Mouse (Mus musculus) kidney, adult 8-10 months (tissue): ENCODE data around the gene Mnat1.
"Not testable (repeated sequence)": the region's sequence is repeated elsewhere in the genome, so short reads cannot be mapped to it uniquely, and the experiment has no call there.

Experiments
- DNase-seq, 2 experiments: peaks; one replicate each; pipeline ENCODE4 v3.0.0; 2022

Mnat1 gene

DNA sequence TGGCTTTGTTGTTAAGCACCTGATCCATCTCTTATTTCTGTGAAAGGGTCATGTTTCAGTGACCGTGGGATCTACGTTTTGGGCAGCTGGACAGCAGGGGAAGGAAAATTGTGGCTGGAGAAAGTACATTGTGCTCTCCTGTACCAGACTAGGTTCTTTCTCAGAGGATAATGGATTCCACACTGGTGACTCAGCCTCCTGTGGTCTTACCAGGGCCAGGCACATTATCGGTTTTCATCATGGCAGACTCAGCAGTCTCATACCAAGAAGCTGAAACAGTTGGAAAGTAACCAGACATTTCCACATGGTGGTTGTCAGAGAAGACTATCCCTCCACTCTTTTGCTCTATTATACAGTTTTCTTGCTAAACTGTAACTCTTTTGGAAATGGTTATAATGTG lies 23.7 kb downstream of the Mnat1 start:
- no peak for DNase-seq

DNA sequence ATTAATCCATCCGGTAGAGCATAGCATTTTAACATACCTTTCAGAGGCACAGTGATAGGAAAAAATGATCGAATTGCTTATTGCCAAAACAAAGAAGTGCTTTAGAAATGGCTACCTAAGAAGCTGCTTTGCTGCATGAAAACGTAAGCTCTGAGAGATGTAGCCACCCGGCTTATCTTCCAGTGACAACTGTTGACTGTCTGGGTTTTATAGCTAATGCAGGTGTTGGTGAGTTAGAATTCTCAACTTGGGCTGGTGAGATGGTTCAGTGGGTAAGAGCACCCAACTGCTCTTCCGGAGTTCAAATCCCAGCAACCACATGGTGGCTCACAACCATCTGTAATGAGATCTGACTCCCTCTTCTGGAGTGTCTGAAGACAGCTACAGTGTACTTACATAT lies 27.5 kb downstream of the Mnat1 start:
- DNase-seq = not testable (repeated sequence)

DNA sequence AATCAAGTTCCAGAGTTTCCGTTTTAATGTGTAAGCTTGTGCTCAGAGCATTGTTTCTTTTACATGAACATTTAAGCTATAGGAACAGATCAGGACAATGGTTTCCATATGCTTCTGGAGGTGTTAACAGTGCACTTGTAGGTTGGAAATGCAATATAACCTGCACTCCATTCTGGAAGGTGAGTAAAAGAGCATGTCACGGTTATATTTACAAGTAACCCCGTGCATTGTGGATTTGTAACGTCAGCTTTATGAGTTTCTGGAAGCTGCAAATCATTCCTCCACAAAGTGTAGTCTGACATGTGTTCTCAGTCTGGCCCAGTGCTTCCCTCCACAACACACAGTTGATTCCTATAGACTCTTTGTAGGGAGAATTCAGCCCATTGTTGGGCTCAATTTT lies 30.6 kb downstream of the Mnat1 start:
- no peak for DNase-seq

DNA sequence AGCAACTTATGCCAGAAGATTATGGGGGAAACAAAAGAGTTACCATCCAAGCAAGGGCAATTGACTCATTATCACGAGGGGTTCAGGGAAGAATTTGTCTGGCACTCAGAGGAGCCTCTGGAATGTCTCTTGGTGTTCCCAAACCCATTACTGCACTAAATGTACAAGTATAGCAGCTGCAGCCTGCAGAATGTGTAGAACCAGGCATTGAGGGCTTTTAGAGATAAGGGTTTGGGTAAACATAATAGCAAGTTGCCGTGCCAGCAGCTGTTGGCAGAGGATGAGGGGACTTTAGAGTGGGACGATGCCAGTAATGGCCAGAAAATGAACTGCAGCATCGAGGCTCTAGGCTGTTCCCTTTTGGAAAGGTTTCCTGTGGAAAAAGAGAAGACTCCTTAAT lies 36.8 kb downstream of the Mnat1 start:
- no peak for DNase-seq

DNA sequence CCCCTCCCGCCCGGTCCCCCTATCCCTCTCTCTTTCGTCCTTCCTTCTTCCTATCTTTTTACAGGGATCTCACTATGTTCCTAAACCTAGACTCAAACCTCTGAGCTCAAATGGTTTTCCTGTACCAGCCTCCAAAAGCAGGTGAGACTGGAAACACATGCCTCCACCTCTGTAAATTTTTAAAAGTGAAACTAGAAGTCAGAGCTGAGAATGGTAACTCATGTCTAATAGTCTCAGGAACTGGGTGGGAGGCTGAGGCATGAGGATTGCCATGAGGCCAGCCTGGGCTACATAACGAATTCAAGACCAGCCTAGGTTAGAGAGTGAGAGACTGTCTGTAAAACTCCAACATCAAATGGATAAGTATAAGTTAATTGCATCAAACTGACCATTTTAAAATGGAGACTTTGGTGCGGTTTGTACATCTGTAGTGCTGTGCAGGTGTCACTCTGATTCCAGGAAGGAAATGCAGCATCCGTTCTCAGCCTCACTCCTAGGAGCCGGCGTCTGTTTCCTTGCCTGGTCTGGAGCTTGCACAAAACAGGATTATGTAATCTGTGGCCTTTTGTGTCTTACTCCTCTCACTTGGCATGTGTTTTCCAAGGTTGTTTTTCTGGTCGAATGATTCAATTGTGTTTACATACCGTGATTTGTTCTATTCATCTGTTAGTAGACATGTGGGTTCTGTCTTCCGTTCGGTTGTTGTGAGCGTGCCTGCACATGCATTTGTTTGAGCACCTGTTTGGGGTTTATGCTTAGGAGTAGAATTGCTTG lies 39.1 kb downstream of the Mnat1 start:
- peak in 1 of 2 experiments; percentile 32 for DNase-seq

DNA sequence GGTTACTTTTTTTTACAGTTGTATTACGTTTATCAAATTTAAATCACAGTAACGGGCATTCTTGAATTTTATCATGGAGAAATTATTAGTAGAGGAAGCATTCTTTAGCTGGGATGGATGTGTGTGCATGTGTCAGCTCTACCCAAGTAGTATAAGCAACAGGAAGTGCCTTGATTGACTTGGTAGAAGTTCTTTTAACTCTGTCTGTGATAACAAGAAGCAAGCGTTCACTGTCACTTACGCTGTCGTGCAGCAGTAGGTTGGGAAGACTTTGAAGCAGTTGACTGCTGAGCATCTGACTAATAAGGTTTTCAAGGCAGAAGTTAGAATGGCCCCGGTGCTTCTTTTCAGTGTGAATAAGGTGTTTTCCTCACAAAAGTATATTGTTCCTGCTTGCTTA lies 47.3 kb downstream of the Mnat1 start:
- no peak for DNase-seq

DNA sequence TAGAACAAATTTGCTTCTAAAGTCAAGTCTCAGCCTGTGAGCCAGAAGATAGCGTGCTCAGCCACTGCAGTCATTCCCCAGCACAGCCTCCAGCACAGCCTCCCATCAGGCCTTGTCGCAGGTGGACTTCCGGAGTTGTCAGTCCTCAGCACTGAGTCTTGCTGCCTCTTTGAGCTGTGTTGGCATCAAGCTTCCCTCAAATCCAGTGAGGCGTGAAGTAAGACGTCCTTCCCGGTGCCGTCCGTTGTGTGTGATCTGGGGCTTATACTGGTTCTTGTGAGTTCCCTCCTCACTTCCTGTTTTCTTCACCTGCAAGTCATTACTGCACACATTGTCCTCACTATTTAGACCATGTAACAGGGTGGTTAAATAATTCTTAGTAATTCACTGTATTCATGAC lies 60.4 kb downstream of the Mnat1 start:
- DNase-seq = no peak

DNA sequence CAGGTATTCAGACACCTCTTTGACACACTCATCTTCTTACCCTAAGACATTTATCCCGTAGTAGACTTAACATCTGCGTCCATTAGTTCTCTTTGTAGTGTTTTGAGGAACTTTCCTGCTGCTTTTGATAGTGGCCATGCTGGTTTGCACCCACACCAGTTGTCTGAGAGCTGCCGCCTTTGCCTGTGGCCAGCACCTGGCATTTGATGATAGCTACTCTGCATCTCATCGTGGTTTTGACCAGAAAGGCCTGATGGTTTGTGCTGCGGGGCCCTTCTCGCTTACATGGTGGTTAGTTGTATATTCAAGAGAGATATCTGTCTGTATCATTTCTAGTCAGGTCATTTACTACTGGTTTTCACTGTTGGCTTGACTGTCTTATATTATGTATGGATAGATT lies 73.8 kb downstream of the Mnat1 start:
- DNase-seq = no peak

DNA sequence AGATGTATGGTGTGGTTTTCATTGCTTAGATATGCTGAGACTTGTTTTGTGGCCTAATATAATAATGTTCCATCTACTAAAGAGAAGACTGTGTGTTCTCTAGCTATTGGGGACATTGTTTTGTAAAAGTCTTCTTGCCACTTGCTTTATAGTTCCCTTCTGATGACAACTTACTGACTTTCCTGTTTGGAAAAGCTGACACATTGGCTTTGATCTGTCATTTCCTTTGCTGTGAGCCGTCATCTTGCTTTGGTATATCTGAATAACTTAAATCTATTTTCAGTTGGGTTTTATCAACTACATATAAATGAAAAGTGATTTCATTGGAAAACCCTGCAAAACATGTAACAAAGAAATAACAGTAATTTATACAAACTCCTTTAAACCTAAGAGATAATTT lies 74.9 kb downstream of the Mnat1 start:
- no peak for DNase-seq

DNA sequence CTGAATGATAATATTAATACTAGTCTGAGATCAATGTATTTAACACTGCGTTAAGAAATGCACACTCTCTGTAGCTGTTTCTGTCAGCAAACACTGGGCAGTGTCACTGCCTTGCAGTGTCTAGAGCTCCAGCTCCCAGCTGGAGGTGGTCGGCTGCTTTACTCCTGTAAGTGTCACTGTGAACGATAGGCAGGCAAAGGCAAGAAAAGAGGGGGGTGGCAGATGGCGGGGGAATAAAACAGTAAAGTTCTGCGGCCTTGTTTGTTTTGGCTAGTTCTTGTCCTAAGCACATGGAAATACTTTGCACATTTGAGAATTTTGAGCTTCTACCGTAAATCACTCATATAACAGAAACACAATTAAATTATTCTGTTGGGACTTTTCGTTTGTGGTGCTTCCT lies 75.9 kb downstream of the Mnat1 start:
- no peak for DNase-seq

DNA sequence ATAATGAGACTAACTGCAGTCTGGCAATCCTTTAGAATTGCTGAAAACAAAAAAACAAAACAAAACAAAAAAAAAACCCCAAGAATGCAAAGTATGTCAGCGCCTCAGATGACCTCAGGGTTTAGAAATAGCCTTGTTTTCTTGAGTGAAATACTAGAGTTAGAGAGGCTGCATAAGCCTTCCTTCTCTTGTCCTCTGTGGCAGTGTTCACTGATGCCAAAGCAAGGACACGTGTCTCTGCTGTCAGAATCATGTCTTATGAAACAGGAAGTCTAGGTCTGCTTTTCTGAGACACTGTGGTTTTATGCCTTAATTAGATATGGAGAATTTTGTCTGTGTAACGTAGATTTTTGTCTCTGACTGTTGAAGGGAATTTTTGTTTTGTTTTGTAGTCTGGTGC lies 78.1 kb downstream of the Mnat1 start:
- peak in 1 of 2 experiments; percentile 40 for DNase-seq

DNA sequence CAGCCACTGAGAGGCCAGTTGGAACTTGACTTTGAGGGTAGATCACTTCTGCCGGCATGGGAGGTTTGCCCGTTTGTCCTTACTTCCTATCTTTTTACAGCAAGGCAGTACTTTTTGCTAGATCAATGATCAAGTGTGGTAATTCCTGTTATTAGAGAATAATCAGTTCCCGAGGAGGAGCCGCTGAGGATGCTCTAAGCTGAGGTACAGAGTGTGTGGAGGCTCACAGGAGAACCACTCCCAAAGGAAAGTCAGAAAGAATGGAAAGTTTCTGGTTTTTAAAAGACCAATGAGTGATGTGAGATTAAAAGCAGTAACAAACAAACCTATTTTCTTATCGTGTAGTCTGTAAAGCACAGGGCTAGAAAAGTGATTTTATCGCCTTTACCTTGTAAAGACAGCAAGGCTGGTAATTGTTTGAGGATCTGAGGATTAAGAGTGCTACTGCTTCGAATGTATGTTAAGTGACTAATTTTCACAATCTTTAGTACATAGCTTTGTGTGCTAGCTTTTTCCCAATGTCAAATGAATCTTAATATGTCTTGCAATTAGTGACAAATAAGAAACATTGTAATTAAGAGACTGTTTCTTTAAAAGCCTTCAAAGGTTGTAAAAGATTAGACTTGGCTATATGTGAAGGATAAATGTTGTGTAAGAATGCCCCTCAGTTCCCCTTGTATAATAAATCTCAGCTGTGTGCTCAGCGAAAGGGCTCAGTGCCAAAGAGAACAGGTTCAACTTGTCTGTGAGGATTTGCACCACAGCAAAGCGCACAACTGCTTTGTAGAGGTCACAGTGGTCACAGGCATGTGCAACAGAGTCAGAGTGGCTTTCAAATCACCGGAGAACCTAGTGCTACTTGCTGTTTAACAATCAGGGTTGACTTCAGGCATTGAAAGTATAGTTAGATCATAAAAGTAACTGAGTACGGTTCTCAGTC lies 82.5 kb downstream of the Mnat1 start:
- DNase-seq = peak; percentile 61 to 84

DNA sequence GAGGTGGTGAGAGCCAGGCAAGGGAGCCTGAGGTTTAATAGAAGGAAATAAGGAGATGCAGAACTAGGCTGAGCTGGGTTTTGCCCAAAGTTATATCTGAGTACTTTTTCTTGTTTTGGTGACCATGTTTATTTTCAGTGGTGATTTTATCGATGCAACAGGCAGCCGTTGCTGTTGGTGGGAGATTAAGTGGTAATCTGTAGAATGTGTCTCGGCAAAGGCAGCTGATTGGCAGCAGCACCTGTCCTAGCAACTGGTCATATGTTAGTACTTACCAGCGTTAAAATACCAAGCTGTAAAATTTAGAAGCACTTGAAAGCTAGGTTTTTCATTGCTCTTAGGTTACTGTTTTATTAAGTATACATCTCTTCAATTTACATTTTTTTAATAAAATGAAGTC lies 83.5 kb downstream of the Mnat1 start:
- no peak for DNase-seq

DNA sequence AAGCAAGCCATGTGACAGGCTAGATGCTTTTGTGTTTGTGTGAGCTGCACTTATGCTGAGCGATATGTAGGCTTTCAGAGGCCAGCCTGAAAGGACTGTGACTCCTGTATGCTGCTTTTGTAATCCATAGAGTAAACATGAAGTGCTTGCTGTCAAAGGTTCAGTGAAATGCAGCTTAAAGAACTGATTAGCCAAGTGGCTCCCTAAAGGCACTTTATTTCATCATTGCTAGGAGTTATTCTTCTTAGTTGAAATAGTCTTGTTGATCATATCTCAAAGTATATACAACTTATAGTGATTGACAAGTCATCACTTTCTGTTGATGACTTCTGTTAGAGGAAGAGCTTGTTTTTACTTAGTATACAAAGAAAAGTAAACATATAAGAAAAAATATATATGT lies 83.9 kb downstream of the Mnat1 start:
- DNase-seq = no peak

DNA sequence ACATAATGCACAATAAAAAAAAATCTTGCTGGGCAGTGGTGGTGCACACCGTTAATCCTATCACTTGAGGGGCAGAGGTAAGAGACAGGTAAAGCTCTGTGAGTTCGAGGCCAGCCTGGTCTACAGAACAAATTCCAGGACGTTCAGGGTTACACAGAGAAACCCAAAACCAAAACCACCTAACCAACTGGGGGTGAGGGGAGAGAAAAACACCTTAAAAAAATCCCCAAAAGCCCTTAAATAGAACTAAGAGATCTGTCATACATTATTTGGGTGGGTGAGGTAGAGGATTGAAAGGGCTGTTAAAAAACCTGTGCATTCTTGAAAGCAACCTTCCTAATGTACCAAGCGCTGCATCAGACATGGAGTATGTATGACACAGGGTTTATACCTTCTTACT lies 85.0 kb downstream of the Mnat1 start:
- no peak for DNase-seq

DNA sequence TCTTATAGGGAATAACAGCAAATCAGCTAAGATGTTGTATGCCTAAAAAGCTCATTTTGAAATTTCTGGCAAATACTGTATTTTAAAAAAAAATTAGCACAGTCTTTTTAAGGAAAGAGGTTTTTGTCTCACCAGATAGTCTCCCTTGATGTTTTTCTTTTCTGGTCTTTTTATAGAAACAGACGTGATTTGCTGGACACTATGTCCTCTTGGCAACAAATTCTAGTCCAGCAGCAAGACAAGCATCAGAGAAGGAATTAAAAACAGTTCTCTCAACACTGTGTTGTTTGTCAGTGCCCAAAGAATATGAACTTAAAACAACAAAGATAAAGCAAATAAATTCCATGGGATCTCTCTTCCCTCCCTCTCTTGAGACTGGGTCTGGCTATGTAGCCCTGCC lies 85.6 kb downstream of the Mnat1 start:
- no peak for DNase-seq

DNA sequence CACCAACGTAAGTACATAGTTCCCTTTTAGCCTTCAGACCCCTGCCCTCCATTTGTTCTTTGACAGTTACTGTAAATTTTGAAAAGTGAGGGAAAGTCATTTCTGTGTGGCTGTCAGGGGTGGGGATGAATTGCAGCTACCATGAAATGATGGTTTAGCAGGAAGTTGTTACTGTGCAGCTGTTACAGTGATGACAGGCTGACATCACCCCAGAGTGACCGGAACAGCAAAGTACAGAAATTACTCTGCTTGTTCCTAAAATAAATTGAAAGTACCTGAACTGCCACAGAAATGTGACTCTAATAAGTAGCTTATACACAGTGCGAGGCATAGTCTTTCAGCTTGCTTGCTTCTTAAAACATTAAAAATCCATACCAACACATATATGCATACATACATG lies 86.9 kb downstream of the Mnat1 start:
- no peak for DNase-seq

DNA sequence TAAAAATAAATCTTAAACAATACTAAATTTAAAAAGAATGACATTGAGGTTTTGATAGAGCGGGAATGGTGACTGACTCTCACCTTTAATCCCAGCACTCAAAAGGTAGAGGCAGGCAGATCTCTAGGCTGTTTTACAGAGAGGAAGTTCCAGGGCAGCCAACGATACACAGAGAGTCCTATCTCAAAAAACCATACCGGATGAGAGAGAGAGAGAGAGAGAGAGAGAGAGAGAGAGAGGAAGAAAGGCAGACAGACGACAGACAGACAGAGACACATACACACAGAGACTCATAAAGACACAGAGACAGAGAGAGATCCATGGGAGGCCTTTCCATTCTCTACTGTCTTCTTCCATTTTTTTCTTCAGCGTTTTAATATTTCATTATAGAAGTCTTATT lies 92.3 kb downstream of the Mnat1 start:
- no peak for DNase-seq

DNA sequence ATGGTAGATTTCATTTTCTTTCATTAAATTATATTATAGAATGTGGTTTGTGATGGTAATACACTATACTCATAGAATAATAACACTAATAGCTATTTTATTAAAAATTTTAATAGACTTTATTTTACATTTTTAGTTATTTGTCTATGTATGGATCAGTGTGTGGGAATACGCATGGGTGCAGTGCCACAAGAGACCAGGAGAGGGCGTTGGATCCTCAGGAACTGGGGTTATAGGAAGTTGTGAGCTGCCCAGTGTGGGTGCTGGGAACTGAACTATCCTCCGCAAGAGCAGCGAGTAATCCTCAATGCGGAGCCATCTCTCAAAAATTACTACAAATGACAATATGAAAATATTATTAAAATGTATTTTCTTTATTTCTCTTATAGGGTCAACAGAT lies 95.1 kb downstream of the Mnat1 start:
- no peak for DNase-seq

DNA sequence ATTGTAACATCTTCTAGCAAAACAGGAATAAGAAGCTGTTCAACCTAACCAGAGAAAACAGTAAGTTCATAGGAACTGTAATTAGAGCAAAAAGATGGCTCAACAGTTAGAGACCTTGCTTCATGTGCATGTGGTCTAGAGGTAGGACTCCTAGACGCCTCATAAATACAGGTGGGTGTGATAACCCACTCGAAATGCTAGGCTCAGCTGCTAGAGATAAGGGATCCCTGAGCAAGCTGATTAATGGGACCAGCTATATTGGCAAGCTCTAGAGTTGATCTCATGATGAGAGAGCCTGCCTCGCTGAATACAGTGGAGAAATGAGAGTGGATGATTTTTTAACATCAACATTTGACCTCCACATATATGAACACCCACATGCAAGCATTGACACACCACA lies 97.7 kb downstream of the Mnat1 start:
- DNase-seq = no peak

DNA sequence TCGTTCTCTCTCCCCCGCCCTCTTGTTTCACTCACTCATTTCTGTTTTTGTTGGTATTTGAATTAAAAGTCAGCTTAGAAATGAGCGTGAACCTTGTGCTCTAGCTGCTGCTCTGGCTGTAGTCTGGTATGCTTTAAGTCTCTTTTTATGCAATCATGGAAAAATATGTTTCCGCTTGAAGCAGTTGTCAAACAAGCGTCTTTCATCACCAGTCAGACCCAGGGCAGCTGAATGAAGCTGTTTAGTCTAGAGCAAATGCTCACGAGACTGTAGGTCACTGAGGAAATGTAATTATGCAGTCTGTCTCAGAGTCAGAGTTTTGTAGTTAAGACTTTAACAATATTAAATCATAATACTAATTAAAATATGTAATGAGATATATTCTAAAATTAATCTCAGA lies 100.4 kb downstream of the Mnat1 start:
- DNase-seq = no peak

DNA sequence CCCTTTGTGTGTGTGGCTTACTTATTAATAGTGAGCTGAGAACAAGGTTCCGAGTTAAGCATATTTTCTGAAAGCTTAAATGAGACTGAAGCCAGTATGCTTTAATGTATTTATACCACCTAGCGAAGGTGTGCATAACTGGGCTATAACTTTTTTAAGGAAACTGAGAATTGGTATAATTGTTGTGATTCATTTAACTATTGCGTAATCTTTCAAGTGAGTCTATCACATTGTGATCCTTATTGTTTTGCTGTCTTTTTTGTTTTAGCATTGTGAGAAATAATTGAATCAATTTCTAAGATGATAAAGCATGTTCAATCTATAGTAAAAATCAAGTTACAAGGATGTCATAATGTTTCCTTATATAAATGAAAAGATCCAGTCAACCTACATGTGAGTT lies 104.9 kb downstream of the Mnat1 start:
- DNase-seq = no peak

DNA sequence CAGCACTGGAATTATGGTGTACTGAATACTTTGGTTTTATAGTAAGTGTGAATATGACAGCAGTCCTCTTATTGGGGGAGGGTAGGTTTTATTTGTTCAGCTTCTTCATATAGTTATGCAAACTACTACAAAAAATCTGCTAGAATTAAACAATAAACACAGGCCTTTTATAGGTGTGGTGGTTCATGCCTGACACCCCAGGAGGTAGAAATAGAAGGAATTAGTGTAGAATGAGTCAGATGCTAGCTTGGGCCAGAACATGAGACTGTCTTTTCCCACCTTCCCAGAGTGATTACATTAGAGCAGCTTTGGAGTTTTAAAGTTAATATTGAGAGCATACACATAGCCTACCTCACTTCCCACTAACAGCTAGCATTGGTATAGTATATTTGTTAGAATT lies 106.7 kb downstream of the Mnat1 start:
- no peak for DNase-seq

DNA sequence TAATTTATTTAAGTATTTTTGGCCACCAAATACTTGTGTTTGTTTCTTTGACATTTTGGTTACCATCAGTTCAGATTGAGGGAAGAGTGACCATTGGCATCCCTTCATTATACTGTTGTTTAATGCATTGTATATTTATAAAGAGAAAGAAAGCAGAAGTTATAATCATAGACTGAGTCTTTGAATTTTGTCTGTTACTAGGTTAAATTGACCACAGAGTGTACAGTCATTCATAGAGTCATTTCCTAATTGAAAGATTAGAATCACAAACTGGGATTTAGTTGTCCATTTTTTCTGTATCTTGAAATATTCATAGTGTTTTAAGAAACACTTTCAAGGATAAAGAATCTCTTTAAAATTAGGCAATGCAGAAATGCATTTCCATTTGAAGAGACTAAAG lies 108.0 kb downstream of the Mnat1 start:
- DNase-seq = no peak
